Mouse (Mus musculus) neutrophil, adult 5-6 weeks (primary cell): ENCODE measurements around the gene Fam217a. TPM values are rescaled to one million over a fixed set of nuclear protein-coding genes. Genes with fewer than 3 reads are reported as not detected.
"Not testable (repeated sequence)": the region's sequence is repeated elsewhere in the genome, so short reads cannot be mapped to it uniquely, and the experiment has no call there.

ENCODE experiments used
- ATAC-seq: fragments of 151-379, 151-347 bp; 2 replicates; pipeline ENCODE4 v1.8.0; 2017; ENCODE audit warnings: mild to moderate bottlenecking, moderate TSS enrichment; ENCODE audit not compliant: insufficient number of reproducible peaks, poor library complexity, low FRiP score, severe bottlenecking; ENCODE audit errors: extremely low read depth
- total RNA-seq: library from RNA; stranded (forward); fragments of 200-1000 nt; gene quantifications from 2 replicates; pipeline ENCODE4 v1.2.3, GENCODE M21; 2017

Gene Fam217a
- not detected in 2 replicates for total RNA-seq

DNA sequence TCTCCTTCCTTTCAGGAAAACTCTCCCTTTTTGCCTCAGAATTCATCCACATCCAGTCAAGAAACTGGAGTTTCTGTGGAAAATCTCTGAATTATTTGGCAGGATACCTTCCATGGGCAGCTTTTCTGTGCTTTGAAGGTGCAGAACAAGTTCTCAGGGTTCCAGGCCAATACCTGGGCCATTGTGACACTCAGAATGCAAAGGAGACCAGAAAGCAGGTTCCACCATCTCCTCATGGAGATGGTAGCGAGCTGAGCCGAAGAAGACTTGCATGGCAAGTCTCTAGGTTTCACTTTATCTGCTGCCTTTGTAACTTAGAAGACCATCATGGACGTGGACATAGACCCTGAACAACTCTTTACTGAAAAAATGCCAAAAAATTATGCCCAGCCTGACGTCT is at the start of gene Fam217a, which contains the start of gene 4933417A18Rik:
Fam217a (minus strand) TSS at position 101 of the 400 bp plus-strand sequence.
4933417A18Rik (plus strand) TSS at position 200 of the 400 bp plus-strand sequence.
- no peak for ATAC-seq

DNA sequence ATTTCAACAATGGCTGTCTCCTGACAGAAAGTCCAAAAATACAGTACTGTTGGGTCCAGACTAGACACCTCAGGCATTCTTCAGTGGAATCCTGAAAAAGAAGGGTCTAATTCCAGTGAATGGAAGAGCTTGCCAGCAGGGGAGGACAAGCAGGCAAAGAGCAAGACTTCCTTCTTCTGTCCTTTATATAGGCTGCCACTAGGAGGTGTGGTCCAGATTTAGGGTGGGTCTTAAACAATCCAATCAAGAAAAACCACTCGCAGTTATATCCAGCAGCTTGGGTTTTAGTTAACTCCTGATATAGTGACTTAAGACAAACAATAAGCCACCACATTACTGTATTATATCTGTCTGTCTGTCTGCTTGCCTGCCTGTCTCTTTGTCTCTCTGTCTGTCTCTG is 49.7 kb upstream of the Fam217a start:
- ATAC-seq: no peak

DNA sequence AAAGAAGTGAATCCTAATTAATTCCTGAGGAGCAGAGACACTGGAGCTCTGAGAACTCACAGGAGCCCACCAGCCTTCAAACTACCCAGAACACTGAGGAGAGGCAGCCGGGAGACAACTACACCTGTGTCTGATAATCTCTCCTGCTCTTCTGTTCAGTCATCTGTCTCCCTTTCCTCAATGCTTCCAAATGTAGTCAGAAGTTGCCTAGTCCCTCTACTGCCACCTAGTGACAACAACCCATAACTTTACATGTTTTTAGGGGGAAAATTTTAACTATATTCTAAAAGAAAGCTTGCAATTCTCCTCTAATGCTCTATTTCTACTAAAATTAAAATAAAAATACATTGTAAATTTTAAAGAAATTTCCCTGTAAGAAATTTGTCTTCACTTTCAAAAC is 49.0 kb upstream of the Fam217a start:
- 0 out of 2 replicates have a peak, but pooled peaks have one; percentile 39 for ATAC-seq

DNA sequence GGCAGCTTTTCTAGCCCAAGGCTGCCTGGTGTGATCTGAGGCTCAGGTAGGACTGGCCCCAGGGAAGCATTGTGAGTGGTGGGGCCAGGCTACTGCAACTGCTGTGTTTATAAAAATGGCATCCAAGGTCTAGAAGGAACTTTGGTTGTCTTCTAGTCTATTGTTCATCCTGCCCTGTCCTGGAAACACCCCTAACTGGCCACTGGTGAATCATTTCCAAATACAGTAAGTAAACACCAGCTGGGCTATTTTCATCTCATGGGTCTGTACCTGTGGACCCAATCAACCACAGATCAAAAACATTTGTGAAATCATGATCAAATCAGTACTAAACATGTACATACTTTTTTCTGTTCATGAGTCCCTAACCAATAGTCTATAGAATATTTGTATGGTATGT is 48.3 kb upstream of the Fam217a start:
- ATAC-seq: not testable (repeated sequence)

DNA sequence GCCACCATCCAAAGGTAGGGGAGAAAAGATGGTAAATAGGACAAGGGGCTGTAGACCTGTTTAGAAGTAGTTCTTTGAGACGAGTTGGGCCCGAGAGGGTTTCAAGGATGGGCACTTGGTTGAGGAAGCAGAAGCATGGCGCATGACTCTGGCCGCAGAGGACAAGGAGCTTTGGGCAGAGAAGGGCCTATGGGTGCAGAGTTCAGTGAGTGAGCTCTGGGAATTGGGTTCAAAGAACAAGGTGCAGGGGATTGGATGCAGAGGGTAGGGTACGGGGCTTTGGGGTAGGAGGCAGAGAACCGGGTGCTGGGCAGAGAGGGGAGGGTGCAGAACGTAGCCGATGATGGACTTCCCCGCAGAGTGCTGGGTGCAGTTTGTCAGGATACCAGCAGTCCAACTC is 41.5 kb upstream of the Fam217a start:
- ATAC-seq: not testable (repeated sequence)

DNA sequence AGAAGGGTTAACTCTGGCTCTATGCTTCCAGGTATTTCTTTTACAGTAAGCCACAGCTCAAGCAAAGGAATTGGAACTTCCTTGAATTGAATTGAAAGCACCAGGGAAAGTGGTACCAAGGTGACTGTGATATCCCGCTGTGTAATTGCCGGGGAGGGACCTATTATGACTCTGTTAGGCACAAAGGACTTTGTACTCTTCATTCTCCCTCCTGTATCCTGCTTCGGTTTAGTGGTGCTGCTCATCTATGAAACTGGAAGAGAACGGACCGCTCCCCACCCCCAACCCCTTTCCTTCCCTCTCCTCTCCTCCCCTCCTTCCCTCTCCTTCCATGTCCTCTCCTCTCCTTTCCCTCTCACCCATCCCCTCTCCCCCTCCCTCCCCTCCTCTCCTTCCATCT is 40.8 kb upstream of the Fam217a start:
- ATAC-seq: no peak

DNA sequence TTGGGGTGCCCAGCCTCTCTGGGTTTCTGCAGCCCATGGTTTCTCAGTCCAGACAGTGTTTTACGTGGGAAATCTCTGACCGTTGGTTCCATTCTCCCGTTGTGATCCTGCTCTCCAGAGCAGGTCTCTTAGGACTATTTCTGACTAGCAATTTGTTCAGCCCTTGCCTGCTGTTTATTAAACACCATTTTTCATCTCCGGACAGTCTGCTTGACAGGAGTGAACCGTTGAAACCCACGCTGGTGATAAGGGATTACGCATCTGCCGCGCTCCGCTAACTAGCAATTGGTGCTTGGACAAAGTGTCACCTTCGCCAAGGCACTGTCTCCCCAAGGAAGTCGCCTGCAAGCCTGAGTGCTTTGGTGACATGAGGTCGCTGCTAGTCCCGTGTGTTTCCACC is 40.3 kb upstream of the Fam217a start:
- no peak for ATAC-seq

DNA sequence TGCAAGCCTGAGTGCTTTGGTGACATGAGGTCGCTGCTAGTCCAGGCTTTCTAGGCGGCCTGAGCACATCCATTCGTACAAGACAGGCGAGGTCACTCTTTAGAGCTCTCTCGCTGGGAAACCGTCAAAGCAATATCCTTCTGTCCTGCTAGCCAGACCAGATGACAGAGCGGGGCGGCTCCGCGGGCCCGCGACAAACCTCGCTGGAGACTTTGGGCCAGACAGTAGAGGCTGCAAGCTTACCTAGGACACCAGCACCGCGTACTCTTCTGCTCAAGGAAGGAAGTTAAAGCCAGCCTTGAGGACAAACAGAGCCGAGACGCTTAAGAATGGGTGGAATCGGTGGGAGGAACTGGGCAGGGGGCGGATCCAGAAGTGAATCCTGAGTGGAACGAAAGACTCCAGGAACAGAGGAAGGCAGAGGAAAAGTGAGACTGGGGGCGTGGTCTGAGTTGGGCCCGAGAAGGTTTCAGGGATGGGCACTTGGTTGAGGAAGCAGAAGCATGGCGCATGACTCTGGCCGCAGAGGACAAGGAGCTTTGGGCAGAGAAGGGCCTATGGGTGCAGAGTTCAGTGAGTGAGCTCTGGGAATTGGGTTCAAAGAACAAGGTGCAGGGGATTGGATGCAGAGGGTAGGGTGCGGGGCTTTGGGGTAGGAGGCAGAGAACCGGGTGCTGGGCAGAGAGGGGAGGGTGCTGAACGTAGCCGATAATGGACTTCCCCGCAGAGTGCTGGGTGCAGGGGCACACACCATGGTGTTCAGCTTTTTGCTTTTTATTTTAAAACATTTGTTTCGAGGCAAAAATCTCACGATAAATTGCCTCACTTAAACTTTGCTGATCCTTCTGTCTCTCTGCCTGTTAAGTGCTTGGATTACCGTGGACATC is 39.6 kb upstream of the Fam217a start, which contains the start of gene Eci3:
Eci3 (minus strand) TSS at position 300 of the 887 bp plus-strand sequence.
- ATAC-seq: no peak

DNA sequence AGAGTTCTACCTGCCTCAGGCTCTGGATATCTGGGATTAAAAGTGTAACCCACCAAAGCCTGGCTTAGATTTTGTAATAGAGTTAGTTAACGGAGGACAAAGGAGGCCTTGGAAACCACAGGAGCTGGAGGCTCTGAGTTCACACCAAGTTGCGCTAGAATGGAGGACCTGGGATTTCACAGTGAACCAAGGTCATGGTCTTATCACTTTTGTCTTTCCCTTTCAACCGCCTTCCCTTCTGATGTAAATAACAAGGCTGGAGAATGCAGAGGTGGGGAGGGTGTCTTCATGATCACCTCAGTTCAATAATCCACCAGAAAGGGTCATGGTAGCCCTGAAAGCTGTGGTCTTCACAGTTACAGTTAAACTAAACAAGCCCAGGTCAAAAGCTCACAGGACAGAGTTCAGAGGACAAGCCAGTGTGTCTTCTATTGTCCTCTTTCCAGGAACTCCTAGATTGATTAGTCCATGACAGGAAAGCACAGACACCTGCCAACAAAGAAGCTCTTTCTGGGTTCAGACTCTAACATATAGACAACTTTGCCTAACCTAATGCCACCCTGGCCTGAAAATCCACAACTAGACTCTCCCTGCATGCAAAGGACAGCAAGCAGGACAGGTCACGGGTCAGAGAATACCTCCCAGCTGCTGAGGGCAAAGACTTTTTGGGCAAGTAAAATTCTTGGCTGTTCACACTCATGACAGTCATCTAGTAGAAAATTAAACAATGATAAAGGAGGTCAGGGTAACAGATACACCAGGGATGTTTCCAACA is 37.1 kb upstream of the Fam217a start:
- no peak for ATAC-seq

DNA sequence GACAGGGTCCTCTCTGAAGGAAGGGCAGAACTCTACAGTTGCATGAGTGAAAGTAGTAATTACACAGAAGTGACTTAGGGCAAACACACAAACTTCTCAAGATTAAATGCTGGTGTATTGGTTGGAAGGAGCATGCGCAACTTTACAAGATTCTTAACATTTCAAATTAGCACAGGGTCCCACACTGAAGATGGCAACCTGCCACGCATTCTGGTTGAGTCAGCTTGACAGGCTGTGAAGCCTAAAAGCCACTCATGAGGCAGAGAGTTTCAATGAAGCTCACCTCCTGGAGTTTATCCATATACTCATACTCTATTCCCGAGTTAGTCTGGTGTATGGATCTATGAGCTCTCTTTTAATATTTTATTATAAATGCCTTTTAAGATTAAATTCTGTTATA is 34.0 kb upstream of the Fam217a start:
- ATAC-seq: not testable (repeated sequence)

DNA sequence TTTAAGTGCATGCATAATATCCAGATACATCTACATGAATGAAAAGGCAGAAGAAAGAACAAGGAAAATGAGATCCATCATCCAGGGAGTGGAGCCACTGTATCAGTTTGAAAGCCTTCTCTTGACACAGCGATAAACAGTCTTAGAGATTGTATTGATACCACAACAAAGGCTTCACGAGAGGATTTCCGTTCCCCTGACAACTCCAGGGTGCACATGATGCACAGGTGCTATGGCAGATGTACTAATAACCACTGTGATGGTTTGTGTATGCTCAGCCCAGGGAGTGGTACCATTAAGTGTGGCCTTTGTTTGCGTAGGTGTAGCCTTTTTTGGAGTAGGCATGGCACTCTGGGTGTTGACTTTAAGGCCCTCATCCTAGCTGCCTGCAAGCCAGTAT is 32.8 kb upstream of the Fam217a start:
- no peak for ATAC-seq

DNA sequence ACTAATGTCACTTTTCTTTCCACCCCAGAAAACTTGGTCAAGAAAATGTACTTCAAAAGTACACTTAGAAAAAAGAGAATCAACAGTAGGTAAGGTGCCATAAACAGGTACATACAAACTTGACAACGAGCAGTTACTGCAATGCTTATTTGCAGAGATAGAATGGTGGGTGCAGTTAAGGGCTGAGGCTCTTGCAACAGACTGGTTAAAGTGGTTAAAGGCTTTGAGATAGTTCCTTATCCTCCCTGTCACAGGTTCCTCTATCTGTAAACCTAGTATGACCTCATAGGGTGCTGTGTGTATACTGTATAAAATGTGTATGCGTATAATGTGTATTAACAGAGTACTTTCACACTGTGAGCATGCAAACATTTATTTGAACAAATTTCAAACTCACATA is 27.3 kb upstream of the Fam217a start:
- 0 out of 2 replicates have a peak, but pooled peaks have one; percentile 26 for ATAC-seq

DNA sequence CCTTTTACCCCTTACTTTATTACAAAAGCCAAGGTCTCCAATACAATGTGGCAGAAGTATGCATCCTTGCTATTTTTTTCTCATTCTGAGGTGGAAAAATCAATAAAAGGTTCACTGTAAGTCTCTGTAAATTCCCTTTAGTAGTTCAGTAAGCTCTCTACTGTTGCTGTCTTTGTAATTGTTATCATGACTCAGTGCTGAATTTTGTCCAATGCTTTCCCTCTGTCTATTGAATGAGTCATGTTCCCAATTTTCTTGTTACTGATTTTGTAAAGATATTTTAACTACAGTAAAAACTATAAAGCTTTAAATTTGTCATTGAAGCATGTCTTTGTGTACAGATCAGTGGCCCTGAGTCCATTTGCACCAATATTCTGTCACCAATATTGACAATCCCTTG is 18.3 kb upstream of the Fam217a start:
- no peak for ATAC-seq

DNA sequence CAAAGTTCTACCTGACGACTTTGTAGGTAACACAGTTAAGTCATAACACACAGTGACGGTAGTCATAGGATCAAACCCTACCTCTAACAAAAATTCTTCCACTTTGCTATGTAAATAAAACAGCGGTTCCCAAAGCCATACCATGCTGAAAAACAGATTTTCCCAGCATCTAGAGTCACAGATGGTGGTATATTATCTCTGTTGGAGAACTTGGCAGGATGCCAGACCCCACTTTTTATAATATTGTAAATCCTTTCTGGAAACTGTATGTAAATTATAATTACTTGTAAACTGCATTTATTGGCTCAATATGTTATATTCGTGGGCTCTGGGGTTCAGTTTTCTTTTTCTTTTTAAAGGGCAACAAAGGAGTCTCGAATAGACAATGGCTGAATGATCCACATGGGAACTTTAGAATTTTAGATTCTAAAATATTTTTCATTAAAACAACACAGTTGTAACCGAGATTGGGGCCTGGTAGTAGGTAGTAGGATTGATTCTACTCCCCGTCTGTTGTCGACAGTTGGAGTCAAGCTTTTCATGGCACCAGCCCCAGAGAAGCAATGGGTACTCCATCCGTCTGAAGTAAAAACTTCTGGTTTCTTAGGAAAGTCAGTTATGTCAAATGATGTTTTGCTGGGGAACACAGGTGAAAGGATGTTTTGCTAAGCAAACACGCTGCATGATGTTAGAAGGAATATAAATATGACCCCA is 11.0 kb upstream of the Fam217a start:
- ATAC-seq: no peak

DNA sequence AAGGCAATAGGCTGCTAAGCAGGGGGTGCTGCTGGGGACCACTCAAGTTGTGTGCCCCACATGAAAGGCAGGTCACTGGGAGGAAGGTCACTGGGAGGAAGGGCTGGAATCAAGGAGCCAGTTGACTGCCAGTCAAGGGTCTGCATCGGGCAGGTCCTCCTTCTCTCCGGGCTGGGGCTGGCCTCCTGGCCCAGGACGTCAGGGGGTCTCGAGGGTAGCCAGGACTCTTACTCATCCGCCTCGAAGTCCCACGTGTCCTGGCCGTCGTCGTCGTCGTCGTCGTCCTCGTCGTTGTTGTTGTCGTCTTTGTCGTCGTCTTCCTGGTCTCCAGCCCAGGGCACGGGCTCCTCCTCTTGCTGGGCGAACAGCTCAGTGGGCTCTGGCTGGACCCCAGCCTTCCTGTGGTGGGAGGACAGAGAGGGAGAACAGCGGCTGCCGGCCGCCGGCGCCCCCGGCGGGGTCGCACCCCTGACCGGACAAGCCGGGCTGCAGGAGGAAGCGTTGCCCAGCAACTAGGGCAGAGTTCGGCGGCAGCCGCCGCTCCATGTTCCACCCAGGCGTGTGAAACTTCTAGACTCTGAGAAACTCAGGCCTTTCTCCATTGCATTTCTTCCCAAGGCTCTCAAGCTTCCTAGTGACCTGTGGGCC is 7.5 kb downstream of the Fam217a start:
- ATAC-seq: no peak

DNA sequence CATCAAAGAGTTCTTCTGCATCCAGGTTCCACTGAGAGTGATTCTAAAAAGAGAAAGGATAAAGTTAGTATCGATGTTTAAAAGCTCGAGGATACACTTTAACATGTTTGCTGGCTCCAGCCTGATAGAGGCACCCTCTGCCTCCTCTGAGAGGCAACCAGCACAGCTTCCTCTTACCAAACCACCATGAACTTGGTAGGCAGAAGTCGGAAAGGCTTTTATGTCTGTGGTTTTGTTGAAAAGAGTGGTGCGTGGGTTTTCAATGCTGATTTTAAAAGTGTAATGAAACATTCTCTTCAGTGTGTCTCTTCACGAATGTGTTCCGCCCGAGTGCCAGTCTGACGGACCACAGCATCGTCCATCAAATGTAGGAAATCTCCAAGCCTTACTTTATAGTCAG is 9.5 kb downstream of the Fam217a start:
- ATAC-seq: no peak

DNA sequence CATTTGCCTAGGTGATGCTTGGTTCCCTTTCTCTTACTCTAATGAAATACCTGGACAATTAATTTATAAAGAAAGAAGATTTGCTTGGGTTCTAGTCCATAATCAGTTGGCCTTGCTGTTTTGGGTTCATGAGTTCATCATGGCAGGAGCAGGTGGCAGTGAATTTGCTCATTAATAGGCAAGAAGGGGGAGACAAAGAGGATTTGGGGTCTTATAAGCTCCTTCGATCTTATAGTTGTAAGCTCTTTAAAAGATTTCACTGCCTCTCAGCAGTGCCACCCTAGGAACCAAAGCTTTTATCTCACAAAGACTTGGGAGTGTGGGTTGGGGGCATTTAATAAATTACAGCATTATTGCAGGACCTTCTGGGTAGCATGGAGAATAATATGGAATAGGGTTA is 31.2 kb downstream of the Fam217a start:
- no peak for ATAC-seq

DNA sequence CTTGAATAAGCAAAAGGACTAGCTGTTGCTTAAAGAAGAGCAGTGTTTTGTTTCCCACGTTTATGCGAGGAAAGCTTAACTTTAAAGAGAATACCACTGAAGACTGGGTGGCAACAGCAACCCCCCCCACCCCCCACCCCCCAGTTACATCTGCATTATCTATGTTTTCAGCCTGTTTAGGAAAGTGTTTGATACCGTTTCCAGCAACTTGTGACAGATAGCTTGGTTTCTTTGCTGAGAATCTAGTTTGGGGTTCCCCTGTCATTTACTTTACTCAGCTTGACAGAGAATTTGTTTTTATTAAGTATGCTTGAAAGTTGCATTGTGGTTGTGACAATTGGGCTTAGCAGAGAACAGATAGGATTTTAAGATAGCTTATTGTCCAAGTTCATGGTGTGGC is 47.6 kb downstream of the Fam217a start:
- ATAC-seq: no peak
